Mouse (Mus musculus): ENCODE data around the gene Hoxd9.

Hoxd9 gene

GRCm38 (mm10) chr2:74668370-74669229 lies 28.9 kb upstream of the Hoxd9 start:
- DNase-seq (ENCODE audit: low read depth, low spot score), result no peak

GRCm38 (mm10) chr2:74669230-74669578 lies 28.3 kb upstream of the Hoxd9 start:
- DNase-seq (ENCODE audit: low read depth, low spot score), result no peak

- no peak for DNase-seq (ENCODE audit: low read depth, low spot score)
Measured at GRCm38 (mm10) chr2:74669650-74670235, 27.8 kb upstream of the Hoxd9 start.

- no peak for DNase-seq (ENCODE audit: low read depth, low spot score)
Measured at GRCm38 (mm10) chr2:74670632-74671188, 26.8 kb upstream of the Hoxd9 start.

- no peak for DNase-seq (ENCODE audit: low read depth, low spot score)
Measured at GRCm38 (mm10) chr2:74671847-74672246, 25.7 kb upstream of the Hoxd9 start.

GRCm38 (mm10) chr2:74672481-74673362 lies 24.8 kb upstream of the Hoxd9 start:
- DNase-seq (ENCODE audit: low read depth, low spot score), result no peak

GRCm38 (mm10) chr2:74673835-74674425 lies 23.6 kb upstream of the Hoxd9 start:
- DNase-seq (ENCODE audit: low read depth, low spot score), result no peak

GRCm38 (mm10) chr2:74674881-74675665 lies 22.5 kb upstream of the Hoxd9 start, which contains the start of gene Hoxd12:
TSS of gene Hoxd12 (plus strand) at chr2:74675013.
- no peak for DNase-seq (ENCODE audit: low read depth, low spot score)

- DNase-seq (ENCODE audit: low read depth, low spot score), result no peak
Measured at GRCm38 (mm10) chr2:74675666-74676282, 21.8 kb upstream of the Hoxd9 start.

GRCm38 (mm10) chr2:74676376-74677052 lies 21.0 kb upstream of the Hoxd9 start:
- DNase-seq (ENCODE audit: low read depth, low spot score), result no peak

GRCm38 (mm10) chr2:74677106-74677505 lies 20.4 kb upstream of the Hoxd9 start:
- DNase-seq (ENCODE audit: low read depth, low spot score), result no peak

GRCm38 (mm10) chr2:74678891-74679595 lies 18.5 kb upstream of the Hoxd9 start, which contains the start of gene Hoxd11:
TSS of gene Hoxd11 (plus strand) at chr2:74679557.
- no peak for DNase-seq (ENCODE audit: low read depth, low spot score)

GRCm38 (mm10) chr2:74679596-74679971 lies 17.9 kb upstream of the Hoxd9 start:
- DNase-seq (ENCODE audit: low read depth, low spot score), result no peak

- no peak for DNase-seq (ENCODE audit: low read depth, low spot score)
Measured at GRCm38 (mm10) chr2:74679980-74680379, 17.5 kb upstream of the Hoxd9 start.

GRCm38 (mm10) chr2:74680561-74681398 lies 16.7 kb upstream of the Hoxd9 start:
- DNase-seq (ENCODE audit: low read depth, low spot score), result no peak

- DNase-seq (ENCODE audit: low read depth, low spot score), result no peak
Measured at GRCm38 (mm10) chr2:74681594-74682531, 15.7 kb upstream of the Hoxd9 start.

GRCm38 (mm10) chr2:74682796-74683195 lies 14.7 kb upstream of the Hoxd9 start:
- DNase-seq (ENCODE audit: low read depth, low spot score), result no peak

Data from telencephalon, adult 2 months (tissue).